Mouse (Mus musculus) heart, adult 2 months (tissue): ENCODE measurements at regions not wholly inside any gene's neighbourhood (a gene's known extent, or its start where the extent isn't known, plus 50 kb on each side); places are given as distances from the start of the nearest gene placed in this dataset.

Experiments
- CTCF ChIP-seq: fragments of 200-600 bp; IDR thresholded peaks from 2 replicates; pipeline ENCODE4 v1.8.1; 2022; ENCODE audit warnings: antibody characterized with exemption, mild to moderate bottlenecking, moderate library complexity
- POLR2A ChIP-seq: fragments of 200-500 bp; IDR thresholded peaks from 2 replicates; pipeline ENCODE4 v1.6.1; 2011; ENCODE audit warnings: mild to moderate bottlenecking, low read depth, low read length, control low read depth; ENCODE audit not compliant: insufficient read depth

GRCm38 (mm10) chr14:58868176-58868949 lies 274.3 kb downstream of the 1700129C05Rik start:
- TF ChIP-seq POLR2A (no peak), CTCF (no peak)
